Mouse (Mus musculus): Measurements from ENCODE around the gene Lgals2.

The Lgals2 gene

DNA sequence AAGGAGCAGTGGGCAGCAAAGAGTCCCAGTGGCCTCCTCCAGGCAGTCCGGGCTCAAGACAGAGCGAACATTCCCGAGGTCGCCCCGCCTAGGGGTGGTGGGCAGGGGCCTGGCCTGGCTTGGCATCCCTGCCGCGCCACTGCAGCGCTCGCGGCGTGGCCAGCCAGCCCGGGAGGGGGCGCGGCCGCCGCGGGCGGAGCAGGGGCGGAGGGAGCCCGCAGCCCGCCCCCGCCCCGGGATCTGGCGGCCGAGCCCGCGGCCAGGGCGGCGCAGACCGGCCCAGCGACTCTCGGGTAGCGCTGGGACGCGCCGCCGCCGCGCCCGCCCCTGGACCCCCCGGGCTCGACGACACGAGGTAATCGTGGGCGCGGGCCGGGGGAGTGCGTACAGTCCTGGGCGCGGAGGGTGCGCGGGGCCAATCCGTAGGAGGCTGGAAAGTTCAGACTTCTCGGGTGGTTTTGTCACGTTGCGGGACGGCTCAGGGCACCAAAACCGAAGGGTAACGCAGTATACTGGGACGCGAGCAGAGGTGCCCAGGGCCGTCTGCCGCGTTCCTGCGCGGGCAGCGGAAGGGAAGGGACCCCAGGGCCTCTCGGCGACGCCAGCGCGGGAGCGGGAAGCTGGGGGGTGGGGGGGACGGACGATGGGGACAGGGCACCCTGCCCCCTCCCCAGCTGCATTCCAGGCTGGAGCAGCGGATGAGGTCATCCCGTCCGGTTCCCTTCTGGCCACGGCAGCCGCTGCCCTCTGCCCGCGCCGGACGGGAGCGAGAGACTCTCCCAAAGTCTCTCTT, 12.8 kb downstream of the Lgals2 start, which contains the start of gene Cdc42ep1:
Cdc42ep1 (plus strand) TSS at position 254 of the 793 bp plus-strand sequence.
- peak; percentile 86 to 95 for DNase-seq

DNA sequence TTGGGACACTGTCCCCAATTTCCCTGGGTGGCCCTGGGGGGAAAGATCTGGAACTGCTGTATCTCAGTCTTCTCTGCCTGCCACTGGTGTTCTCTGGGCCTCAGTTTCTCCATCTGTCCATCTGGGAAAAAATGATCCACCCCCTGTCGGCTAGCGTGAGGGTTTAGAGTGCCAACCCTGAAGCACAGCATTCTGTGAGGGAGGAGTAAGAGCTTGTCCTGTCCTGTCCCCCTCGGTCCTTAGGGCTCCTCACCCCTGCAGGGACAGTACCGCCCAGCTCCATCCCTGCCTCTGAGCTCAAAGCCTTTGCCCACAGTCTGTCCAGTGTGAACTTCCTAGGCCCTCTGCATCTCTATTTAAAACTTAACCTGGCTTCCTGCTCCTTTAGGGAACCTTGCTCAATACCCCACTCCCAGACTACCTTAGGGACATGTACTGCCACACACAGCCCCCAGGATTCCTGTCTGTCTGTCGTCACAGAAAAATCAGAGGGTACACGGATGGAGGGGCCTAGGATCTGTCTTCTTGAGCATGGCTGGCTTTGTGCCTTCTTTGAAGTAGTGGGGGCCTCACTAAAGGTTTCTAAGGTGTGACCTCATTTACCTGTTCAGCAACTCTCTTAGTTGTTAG, 14.1 kb downstream of the Lgals2 start:
- no peak for DNase-seq

DNA sequence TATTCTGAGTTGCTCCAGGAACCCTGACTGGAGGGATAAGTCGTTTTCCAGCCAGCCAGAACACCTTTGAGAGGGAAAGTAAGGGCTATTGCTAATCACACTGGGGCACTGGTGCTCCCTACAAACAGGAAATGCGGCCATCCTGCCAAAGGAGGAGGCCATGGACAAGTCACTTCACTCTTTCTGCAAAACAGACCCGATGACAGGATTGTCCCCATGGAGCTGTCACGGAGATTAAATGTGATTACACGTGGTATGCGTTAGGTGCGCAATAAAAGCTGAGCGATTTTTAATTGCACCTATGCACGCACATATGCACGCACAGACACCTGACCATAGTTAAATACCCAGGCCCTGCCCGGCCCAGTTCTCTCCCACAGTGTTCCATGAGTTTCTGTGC, 14.6 kb downstream of the Lgals2 start:
- no peak for DNase-seq

DNA sequence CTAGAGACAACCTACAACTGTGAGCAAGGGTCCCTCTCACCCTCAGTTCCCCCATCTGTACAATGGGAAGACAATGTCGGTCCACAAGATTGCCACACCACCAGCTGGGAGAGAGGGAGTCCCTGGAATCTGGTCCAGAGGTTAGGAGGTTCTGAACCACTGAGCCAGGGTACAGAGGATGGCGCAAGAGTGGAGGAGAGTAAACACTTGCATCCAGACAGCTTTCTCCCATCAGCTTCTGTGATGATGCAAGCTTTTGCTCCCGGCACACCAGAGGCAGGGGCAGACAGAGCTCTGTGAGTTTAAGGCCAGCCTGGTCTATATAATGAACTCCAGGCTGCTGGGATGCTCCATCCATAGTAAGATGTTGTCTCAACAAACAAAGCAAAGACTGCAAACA, 15.1 kb downstream of the Lgals2 start:
- DNase-seq = peak; percentile 54 to 79

DNA sequence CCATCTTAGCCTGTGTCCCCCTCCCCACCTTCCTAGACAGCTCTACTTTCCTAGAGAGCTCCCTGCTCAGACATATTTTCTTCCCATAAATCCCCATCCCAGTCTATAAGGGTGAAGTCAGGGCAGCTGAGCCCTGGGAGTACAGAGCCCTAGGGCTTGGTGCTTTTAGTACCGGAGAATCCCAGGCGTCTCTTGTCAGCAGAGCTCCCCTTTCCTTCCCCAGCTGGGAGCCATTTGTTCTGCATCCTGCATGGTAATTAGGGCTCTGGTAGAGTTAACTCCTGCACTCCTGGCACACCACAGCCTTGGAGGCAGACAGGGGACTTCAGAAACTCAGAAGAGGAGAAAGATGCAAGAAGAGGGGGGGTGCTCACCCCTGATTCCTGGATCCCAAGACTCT, 15.6 kb downstream of the Lgals2 start:
- DNase-seq = peak in 1 of 2 experiments; percentile 52

DNA sequence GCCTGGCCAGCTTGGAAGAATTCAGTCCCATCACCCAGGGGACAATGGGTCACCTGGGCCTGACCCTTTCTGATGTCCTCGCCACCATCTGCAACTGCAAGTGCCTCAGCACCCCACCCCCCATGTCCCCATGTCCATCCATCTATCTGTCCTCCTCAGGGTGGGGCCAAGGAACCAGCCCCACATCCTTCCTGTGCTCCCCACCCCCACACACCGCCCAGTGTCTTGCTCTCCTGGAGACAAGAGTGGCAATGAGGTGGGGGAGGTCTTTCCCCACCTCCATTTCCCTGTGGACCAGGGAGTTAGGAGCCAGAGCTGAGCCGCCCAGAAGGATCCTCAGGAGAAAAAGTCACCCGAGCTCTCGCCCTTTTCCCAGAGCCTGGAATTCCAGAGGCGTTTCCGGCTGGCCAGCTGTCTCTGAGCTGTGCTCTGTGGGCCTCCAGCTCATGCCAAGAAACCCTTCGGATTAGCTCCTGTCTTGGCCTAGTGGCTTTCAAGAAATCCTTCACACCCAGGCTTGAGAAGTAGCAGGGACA, 19.2 kb downstream of the Lgals2 start:
- peak; percentile 82 to 90 for DNase-seq

DNA sequence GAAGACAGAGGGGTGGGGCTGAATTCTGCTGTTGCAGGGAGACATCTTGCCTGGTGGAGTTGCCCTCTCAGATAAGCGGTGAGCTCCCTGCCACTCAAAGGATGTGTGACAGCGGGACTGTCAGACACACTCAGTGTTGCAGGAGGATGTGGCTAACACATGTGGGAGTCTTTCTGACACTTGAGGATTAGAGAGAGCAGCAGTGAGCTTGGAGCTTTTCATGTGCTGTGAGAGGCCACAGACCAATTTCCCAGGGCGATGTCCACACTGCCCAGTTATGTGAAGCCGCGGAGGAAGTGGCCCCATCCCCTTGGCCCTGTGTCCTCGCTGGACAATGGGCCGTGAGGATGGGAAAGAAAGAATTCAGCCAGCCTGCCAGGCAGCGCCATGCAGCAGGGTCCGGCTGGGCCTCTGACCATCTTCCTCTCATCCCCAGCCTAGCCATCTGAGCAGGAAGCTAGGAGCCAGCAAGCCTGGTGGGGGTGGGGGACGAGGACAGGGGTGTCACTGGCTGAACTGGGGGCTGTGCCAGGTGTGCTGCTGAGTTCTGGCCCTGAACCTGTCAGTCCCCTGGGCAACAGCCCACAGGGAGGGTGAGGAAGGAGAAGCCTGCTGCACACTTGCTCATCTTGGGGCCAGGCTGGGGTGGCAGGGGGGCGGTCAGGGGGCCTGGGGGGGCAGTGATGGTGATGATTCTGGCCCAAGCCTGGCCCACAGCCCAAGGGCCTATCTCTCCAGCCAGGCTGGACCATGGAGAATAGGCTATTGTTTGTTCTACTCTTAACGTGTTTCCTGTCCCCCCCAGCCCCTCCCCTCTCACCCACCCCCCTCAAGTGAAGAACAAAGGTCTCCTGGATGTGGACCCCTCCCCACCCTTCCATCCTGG, 19.9 kb downstream of the Lgals2 start:
- peak; percentile 78 to 90 for DNase-seq

DNA sequence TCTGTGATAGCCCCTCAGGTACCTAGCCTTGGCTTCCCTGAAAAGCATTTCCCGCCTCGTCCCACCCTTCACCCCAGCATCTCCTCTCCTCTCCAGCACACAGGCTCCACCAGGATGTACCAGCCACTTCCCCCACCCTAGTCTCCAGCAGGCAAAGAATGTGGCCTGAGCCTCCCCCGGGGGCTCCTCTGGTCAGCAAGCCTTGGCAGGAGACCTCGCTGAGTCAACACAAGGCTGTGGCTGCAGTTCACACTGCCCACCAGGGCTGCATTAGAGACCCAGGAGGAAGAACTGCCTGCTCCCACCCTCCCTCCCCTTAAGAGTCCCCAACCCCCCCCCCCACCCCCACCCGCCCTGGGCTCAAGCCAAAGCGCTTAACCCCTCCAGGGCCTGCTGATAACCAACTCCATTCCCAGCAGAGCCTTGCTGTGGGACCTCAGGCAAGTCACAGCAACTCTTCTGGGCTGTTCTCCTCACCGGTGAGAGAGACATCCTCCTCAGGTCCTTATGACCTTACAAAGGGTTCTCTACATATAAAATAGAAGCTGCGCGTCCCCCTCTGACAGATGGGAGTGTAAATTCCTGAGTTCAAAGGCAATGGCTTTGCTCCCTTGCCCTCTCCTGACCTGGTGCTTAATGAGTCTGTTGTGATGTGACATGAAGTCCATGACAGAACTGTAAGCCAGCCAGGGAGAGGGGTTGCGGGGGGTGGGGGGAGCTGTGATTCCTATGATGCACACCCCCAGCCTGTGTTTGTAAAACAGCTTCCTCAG, 20.9 kb downstream of the Lgals2 start:
- peak; percentile 71 to 91 for DNase-seq

DNA sequence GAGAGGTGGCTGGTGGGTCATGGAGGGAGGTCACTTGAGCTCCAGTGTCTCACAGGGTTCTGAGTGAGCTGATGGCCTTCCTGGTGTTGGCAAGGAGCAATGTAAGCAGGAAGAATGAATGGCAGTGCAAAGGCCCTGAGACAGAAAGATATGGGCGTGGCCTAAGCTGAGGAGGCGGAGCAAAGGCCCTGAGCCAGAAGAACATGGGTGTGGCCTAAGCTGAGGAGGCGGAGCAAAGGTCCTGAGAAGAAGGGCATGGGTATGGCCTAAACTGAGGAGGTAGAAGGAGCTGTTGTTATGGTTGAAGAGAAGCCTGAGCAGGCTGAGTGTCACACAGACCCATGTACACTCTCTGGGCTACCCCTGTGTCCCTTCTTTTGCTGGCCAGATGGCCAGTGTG, 21.7 kb downstream of the Lgals2 start:
- DNase-seq = peak in 1 of 2 experiments; percentile 49

DNA sequence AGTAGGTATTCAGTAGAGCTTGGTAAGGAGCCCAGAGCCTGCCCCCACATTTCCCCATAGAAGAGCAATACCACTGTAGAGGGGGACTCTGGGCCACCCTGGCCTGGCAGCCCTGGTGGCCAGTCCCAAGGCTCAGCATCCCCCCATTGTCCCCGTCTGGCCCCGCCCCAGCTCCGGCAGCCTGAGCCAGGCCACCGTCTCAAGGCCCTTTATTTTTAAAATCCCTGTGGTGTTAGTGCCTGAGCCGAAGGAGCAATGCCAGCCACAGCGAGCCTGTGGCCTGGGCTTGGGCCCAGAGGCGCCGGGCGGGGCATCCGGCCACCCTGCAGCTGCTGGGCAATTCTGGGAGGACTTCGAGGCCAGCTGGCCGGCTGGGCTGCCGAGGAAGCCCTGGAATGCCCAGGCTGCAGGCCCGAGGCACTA, 22.6 kb downstream of the Lgals2 start:
- DNase-seq = peak; percentile 88 to 96

DNA sequence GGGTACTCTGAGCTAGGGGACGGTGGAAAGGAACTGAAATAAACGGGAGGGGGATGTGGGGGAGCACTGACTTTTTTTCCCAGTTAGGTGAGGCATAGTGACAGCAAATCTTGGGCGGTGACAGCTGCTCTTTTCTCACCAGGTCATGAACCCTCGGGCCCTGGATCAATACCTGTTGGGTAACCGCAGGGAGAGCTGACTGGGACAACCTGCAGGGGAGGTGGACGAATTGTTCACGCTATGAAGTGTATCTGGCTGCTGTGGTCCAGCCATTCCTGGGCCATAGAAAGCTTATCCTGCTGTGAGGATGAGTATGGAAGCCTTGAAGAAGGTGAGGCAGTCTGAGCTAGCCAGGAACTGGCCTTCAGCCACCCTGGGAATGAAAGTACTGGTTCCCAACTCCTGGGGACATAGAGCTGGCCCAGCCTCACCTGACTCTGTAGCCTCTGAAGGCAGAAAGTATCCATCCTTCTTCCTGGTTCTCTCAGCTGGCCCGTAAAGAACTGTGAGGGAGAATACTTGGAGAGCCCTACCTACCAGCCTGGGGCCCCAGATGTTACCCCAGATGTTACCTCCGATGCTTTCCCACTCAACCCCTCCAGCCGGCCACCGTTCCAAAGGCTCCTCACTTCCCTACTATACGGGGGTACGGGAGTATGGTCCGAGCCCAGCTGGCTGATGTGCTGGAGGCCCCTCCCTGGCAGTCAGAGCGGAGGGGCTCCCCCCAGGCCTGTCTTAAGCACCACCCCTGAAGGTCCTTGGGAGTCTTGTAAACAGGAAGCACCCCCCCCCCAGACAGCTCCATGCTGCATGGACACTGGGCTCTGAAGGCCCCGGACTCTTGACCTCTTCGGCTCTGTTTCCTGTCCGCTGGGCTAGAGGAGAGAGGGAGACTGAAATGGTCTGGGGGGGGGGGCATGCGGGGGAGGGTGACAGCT, 23.3 kb downstream of the Lgals2 start:
- DNase-seq = peak; percentile 67 to 90

DNA sequence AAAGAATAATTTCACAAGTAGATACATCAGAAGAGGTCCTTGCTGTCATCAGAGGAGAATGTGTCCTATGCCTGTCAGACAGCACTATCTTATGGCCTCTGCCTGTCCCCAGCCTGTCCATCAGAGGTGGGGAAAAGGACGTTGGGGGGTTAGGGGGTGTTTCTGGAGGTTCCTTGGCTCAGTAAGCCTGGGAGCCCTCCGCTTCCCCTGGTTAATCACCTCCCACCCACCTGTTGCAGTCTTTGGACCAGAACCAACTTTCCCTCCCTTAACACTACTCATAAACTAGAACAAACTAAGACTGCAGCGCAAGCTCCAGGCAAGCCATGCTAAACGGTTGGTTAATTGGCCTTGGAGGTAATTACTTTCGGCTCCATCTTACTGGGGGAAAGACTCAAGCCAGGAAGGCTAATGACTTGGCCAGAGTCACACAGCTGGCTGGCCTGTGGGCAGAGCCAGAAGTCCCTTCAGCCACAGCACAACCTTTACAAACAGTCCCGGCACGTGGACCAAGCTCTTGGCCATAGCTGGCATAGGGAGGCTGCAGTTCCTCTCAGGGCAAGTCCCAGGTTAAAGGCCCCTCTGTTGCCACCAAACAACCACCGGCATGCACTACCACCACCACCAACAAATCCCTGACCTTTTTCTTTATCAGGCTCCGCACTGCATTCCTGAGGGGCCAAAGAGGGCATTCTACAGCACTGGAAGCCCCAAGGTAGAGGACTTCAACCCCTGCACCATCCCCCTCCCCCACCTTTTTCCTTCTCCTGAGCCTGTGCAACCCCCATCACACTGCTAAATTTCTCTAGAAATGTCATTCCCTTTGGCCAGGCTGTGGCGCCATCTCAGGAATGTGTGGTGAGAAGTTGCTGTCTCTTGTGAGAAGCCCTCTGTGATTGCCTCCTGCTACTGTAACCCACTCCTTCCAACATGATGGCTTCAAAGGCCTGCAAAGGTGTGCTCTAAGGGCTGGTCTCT, 24.3 kb downstream of the Lgals2 start:
- peak in 1 of 2 experiments; percentile 24 for DNase-seq

DNA sequence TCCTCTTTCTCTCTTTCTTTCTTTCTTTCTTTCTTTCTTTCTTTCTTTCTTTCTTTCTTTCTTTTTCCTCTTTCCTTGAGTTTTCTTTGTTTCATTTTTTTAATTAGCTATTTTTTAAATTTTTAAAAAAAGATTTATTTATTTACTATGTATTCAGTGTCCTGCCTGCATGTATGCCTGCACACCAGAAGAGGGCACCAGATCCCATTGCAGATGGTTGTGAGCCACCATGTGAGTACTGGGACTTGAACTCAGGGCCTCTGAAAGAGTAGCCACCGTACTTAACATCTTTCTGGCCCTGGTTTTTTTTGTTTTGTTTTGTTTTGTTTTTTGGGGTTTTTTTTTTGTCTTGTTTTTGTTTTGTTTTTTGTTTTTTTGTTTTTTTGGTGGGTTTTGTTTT, 25.7 kb downstream of the Lgals2 start:
- no peak for DNase-seq

DNA sequence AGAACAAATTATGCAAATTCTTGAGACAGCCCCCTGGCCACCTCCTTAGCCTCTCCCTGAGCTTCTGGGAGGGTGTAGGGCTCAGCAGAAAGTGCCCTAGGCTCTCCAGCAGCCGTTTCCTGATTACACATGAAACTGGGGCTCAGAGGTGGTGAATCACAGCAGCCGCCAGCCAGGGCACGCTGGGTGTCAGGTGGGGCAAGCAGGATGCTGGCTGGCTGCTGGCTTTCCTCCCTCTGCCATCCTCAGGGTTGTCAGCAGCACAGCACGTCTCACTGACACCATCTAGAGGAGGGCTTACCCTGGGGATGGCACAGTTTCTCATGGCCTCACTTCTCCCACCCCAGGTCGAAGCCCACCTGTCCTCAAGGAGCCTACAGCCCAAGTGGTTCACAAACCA, 27.0 kb downstream of the Lgals2 start:
- DNase-seq = peak in 1 of 2 experiments; percentile 67

DNA sequence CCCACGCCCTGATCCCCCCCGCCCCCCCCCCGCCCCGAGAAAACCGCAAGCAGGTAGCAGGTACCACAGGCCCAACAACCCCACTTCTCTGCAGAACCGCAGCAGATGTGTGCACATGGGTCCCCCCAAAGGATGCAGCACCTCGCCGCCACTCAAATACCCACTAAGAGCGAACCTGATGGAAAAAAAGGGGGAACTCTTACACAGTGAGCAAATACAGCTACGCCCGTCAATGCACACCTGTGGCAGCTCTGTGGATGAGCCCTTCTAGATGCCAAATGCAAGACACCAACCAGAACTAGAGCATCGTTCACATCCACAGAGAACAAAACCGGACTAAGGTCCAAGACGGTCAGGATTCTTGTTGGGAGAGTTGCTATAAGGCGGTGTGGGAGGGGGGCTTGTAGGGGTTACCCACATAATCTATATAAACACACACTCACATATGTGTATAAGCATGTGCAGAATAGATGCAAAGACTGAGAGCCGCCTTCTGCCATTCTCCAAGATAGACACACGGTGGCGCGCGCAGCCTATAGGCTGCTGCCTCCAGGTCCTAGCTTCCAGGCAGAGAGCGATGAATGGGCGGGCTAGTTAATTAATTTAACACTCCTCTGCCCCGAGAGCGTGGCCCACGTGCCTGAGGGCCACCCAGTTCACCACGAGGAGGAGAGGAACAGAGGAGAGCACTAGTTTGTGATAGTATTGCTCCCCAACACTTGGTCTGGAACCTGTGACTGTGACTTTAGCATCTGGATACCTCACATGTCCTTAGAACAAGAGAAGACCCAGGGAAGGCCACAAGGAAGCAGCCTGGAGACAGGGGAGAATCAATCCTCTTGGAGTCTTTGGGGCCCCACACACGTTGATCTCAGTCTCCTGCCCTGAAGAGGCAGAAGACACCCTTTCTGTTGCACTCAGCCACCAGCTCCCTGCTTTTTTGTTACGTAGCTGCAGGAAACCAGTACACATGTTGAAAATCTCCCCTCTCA, 28.8 kb downstream of the Lgals2 start:
- DNase-seq = peak; percentile 80 to 84

DNA sequence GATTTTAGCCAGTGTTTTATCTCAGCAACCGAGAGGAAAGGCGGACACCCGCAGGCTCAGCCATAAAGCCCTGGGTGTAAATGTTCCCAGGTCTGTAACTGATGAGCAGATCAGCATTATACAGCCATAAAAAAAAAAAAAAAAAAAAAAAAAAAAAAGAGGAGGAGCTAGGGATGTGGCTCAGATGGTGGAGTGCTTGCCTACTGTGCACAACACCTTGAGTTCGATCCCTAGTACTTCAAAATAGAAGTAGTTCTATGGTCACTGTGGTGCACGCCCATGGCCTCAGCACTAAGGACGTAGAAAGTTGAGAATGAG, 39.3 kb downstream of the Lgals2 start:
- no peak for DNase-seq

DNA sequence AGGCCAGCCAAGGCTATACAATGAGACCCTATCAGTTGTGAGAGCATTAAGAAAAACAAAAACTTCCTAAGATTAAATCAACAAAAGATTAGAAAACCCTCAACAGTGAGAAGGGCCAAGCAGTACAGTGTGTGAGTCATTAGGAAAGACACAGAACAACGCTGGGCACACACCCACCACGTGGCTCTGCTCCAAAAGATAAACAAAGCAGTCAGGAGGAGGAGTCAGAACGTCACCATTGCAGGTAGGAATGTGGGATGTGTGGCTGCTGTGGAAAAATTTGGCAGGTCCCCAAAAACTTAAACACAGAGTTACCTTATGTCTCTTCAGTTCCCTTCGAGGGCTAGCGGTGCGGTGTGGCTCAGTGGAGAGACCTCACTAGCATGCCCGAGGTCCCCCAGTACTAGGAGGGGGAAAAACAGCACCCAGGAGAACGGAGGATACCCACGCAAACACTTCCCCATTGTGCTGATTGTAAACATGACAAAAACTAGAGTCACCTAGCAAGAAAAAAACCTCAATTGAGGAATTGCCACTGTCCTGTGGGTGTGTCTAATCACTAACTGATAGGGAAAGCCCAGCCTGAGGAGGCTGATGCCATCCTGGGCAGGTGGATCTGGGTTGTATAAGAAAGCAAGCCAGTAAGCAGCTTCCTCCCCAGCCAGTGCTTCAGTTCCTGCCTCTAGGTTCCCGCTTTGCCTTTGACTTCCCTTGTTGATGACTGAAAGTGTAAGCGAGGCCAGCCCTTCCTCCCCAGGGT, 39.8 kb downstream of the Lgals2 start:
- DNase-seq = peak; percentile 75 to 82

DNA sequence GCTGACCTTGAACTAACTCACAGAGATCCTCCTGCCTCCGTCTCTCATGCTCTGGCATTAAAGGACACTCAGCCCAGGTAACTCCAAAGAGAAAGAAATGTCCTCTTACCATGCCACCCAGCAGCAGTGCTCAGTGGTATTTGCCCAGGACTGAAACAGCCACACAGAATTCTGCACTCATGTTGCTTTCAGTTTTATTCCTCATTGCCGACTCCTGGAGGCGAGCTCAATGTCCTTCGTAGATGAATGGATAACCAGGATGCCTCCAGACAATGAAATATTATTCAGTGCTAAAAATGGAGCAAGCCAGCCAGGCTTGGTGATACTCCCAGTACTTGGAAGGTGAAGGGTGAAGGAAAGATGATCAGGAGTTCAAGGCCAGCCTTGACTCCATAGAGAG, 41.7 kb downstream of the Lgals2 start:
- no peak for DNase-seq

Measured in lung, postnatal 4 days (tissue).